Mouse (Mus musculus): ENCODE results near the gene Gne.

DNA sequence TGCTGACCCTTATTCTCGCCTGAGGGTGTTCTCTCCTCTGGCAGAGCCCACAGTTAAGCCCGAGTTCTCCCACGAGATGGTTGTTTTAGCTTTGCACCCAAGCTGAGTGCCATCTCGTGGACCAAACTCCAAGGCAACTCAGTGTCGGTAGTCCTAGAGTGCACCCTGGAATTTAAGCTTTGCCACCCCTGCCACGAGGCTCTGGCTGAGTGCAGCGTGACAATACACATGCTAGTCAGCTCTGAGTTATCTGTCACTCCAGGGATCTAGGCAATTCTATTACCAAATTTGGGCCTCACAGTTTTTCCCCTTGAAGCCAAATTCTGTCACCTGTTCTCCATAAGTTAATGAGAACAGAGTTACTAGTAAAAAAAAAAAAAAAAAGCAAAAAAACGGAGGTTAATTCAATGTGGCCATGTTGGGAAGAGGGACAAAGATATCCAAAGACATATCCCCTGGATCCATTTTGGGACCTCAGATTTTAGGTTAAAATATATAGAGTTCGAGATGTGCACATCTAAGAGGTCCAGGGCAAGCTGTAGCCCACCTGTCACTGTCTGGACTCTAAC, 11.0 kb downstream of the Gne start:
- TF ChIP-seq POLR2A (IDR thresholded peaks at IDR 0.05; ENCODE audit: borderline replicate concordance, extremely low read depth, insufficient read depth, insufficient read length, poor library complexity, severe bottlenecking) (no peak), CTCF (IDR thresholded peaks at IDR 0.05; ENCODE audit: borderline replicate concordance, extremely low read depth, insufficient read depth, insufficient read length) (0 out of 2 replicates have a peak, but pooled peaks have one; percentile 4)
